Mouse (Mus musculus): ENCODE data around the gene Fam13c. TPM values are rescaled to one million over a fixed set of nuclear protein-coding genes. Genes with fewer than 3 reads are reported as not detected.

Gene Fam13c
- polyA plus RNA-seq (2015; fragmentation: Nextera tagmentation; extraction: Ambion mirVana), result 10.6 TPM in 2 replicates

- peak within 1 kb of the TSS; percentile 56 for H3K4me3 ChIP-seq
- whole genome bisulfite sequencing, result 14% methylated on average over 24 of the region's 24 CpGs
- peak within 1 kb of the TSS; percentile 77 for H3K27ac ChIP-seq
- H3K9me3 ChIP-seq, result no peaks in the 10 kb centered on the region
- ATAC-seq (ENCODE audit: insufficient number of reproducible peaks, low FRiP score, low TSS enrichment, low read depth), result no peak
- H3K4me1 ChIP-seq, result peaks cover 16% of the 10 kb centered on the region
- peak within 1 kb of the TSS; percentile 85 for H3K4me2 ChIP-seq
- H3K36me3 ChIP-seq, result no peaks in the 10 kb centered on the region
- peak within 1 kb of the TSS; percentile 39 for H3K9ac ChIP-seq
- H3K27me3 ChIP-seq, result no peaks in the 10 kb centered on the region
Measured at GRCm38 (mm10) chr10:70439676-70440521, at the start of gene Fam13c. Gene Fam13c (plus strand): TSS chr10:70440481.

- 80% methylated on average over 5 of the region's 5 CpGs for WGBS
Measured at GRCm38 (mm10) chr10:70395900-70396299, 44.4 kb upstream of the Fam13c start.

GRCm38 (mm10) chr10:70398224-70398623 is 42.1 kb upstream of the Fam13c start:
- H3K27me3 ChIP-seq, result no peaks in the 10 kb centered on the region
- H3K4me2 ChIP-seq, result no peak overlapping the region
- no peaks in the 10 kb centered on the region for H3K36me3 ChIP-seq
- H3K27ac ChIP-seq, result no peak overlapping the region
- ATAC-seq (ENCODE audit: insufficient number of reproducible peaks, low FRiP score, low TSS enrichment, low read depth), result no peak
- no peak overlapping the region for H3K9ac ChIP-seq
- H3K4me3 ChIP-seq, result no peak overlapping the region
- 77% methylated on average over 6 of the region's 6 CpGs for WGBS
- no peaks in the 10 kb centered on the region for H3K4me1 ChIP-seq
- H3K9me3 ChIP-seq, result peaks cover 3% of the 10 kb centered on the region; the same call in 1 of the 2 replicates

More at GRCm38 (mm10) chr10:70395900-70396299, 44.4 kb upstream of the Fam13c start:
- H3K4me2 ChIP-seq, result no peak overlapping the region
- no peak overlapping the region for H3K4me3 ChIP-seq
- ATAC-seq (ENCODE audit: insufficient number of reproducible peaks, low FRiP score, low TSS enrichment, low read depth), result no peak
- H3K27ac ChIP-seq, result no peak overlapping the region
- no peaks in the 10 kb centered on the region for H3K4me1 ChIP-seq
- H3K27me3 ChIP-seq, result no peaks in the 10 kb centered on the region
- H3K36me3 ChIP-seq, result no peaks in the 10 kb centered on the region
- H3K9ac ChIP-seq, result no peak overlapping the region
- peaks cover 3% of the 10 kb centered on the region; the same call in 1 of the 2 replicates for H3K9me3 ChIP-seq

- Histone ChIP-seq H3K27me3 (no peaks in the 10 kb centered on the region), H3K27ac (no peak overlapping the region), H3K36me3 (no peaks in the 10 kb centered on the region), H3K4me3 (no peak overlapping the region), H3K9me3 (no peaks in the 10 kb centered on the region), H3K4me2 (no peak overlapping the region), H3K9ac (no peak overlapping the region), H3K4me1 (no peaks in the 10 kb centered on the region)
- no peak for ATAC-seq (ENCODE audit: insufficient number of reproducible peaks, low FRiP score, low TSS enrichment, low read depth)
- WGBS, result 82% methylated on average over 4 of the region's 4 CpGs
Measured at GRCm38 (mm10) chr10:70402006-70402405, 38.3 kb upstream of the Fam13c start.

- no peaks in the 10 kb centered on the region for H3K27me3 ChIP-seq
- no peaks in the 10 kb centered on the region for H3K9me3 ChIP-seq
- no peaks in the 10 kb centered on the region for H3K4me1 ChIP-seq
- H3K4me3 ChIP-seq, result no peak overlapping the region
- no peak overlapping the region for H3K4me2 ChIP-seq
- H3K27ac ChIP-seq, result no peak overlapping the region
- no peak overlapping the region for H3K9ac ChIP-seq
- no peaks in the 10 kb centered on the region for H3K36me3 ChIP-seq
- WGBS, result 79% methylated on average over 4 of the region's 4 CpGs
- no peak for ATAC-seq (ENCODE audit: insufficient number of reproducible peaks, low FRiP score, low TSS enrichment, low read depth)
Measured at GRCm38 (mm10) chr10:70402711-70403110, 37.6 kb upstream of the Fam13c start.

- no peak for ATAC-seq (ENCODE audit: insufficient number of reproducible peaks, low FRiP score, low TSS enrichment, low read depth)
- H3K36me3 ChIP-seq, result no peaks in the 10 kb centered on the region
- no peaks in the 10 kb centered on the region for H3K4me1 ChIP-seq
- H3K9ac ChIP-seq, result no peak overlapping the region
- H3K9me3 ChIP-seq, result no peaks in the 10 kb centered on the region
- 66% methylated on average over 6 of the region's 6 CpGs for WGBS
- no peak overlapping the region for H3K27ac ChIP-seq
- no peak overlapping the region for H3K4me3 ChIP-seq
- H3K27me3 ChIP-seq, result no peaks in the 10 kb centered on the region
- no peak overlapping the region for H3K4me2 ChIP-seq
Measured at GRCm38 (mm10) chr10:70417811-70418486, 22.3 kb upstream of the Fam13c start.

GRCm38 (mm10) chr10:70419282-70420264 is 20.7 kb upstream of the Fam13c start:
- Histone ChIP-seq H3K27me3 (no peaks in the 10 kb centered on the region), H3K9me3 (no peaks in the 10 kb centered on the region), H3K4me3 (no peak overlapping the region), H3K36me3 (no peaks in the 10 kb centered on the region), H3K4me1 (no peaks in the 10 kb centered on the region), H3K27ac (no peak overlapping the region), H3K4me2 (no peak overlapping the region), H3K9ac (no peak overlapping the region)
- 80% methylated on average over 15 of the region's 15 CpGs for WGBS
- ATAC-seq (ENCODE audit: insufficient number of reproducible peaks, low FRiP score, low TSS enrichment, low read depth), result no peak

- no peaks in the 10 kb centered on the region for H3K9me3 ChIP-seq
- H3K4me2 ChIP-seq, result no peak overlapping the region
- no peak overlapping the region for H3K4me3 ChIP-seq
- H3K36me3 ChIP-seq, result no peaks in the 10 kb centered on the region
- no peaks in the 10 kb centered on the region for H3K27me3 ChIP-seq
- no peaks in the 10 kb centered on the region for H3K4me1 ChIP-seq
- H3K9ac ChIP-seq, result no peak overlapping the region
- WGBS, result 42% methylated on average over 3 of the region's 3 CpGs
- H3K27ac ChIP-seq, result no peak overlapping the region
- 0 out of 2 replicates have a peak, but pooled peaks have one; percentile 48 for ATAC-seq (ENCODE audit: insufficient number of reproducible peaks, low FRiP score, low TSS enrichment, low read depth)
Measured at GRCm38 (mm10) chr10:70426373-70426772, 13.9 kb upstream of the Fam13c start.

GRCm38 (mm10) chr10:70428121-70428662 is 12.1 kb upstream of the Fam13c start:
- no peaks in the 10 kb centered on the region for H3K9me3 ChIP-seq
- H3K4me3 ChIP-seq, result no peak overlapping the region
- no peak overlapping the region for H3K9ac ChIP-seq
- no peak overlapping the region for H3K4me2 ChIP-seq
- no peaks in the 10 kb centered on the region for H3K4me1 ChIP-seq
- no peaks in the 10 kb centered on the region for H3K27me3 ChIP-seq
- 35% methylated on average over 5 of the region's 5 CpGs for WGBS
- ATAC-seq (ENCODE audit: insufficient number of reproducible peaks, low FRiP score, low TSS enrichment, low read depth), result no peak
- peak overlapping the region; percentile 61; the same call in 1 of the 2 replicates for H3K27ac ChIP-seq
- no peaks in the 10 kb centered on the region for H3K36me3 ChIP-seq

- no peak for ATAC-seq (ENCODE audit: insufficient number of reproducible peaks, low FRiP score, low TSS enrichment, low read depth)
- Histone ChIP-seq H3K4me1 (no peaks in the 10 kb centered on the region), H3K9ac (no peak overlapping the region), H3K27me3 (no peaks in the 10 kb centered on the region), H3K36me3 (no peaks in the 10 kb centered on the region), H3K27ac (no peak overlapping the region), H3K9me3 (no peaks in the 10 kb centered on the region), H3K4me2 (no peak overlapping the region), H3K4me3 (no peak overlapping the region)
- WGBS, result 90% methylated on average over 9 of the region's 9 CpGs
Measured at GRCm38 (mm10) chr10:70429341-70429740, 10.9 kb upstream of the Fam13c start.

GRCm38 (mm10) chr10:70433334-70433733 is 6.9 kb upstream of the Fam13c start:
- no peak for ATAC-seq (ENCODE audit: insufficient number of reproducible peaks, low FRiP score, low TSS enrichment, low read depth)
- H3K27me3 ChIP-seq, result no peaks in the 10 kb centered on the region
- H3K36me3 ChIP-seq, result no peaks in the 10 kb centered on the region
- H3K4me3 ChIP-seq, result no peak overlapping the region
- H3K9ac ChIP-seq, result no peak overlapping the region
- H3K4me2 ChIP-seq, result no peak overlapping the region
- no peak overlapping the region for H3K27ac ChIP-seq
- no peaks in the 10 kb centered on the region for H3K4me1 ChIP-seq
- 81% methylated on average over 3 of the region's 3 CpGs for WGBS
- H3K9me3 ChIP-seq, result no peaks in the 10 kb centered on the region

Data from limb, embryonic 15.5 days (tissue).